Mouse (Mus musculus): ENCODE measurements around the gene Sh3bgrl3.

Gene Sh3bgrl3

GRCm38 (mm10) chr4:134129482-134129881 lies 893 bp upstream of the Sh3bgrl3 start:
- in situ Hi-C loops (cut with MboI) = loop anchor here (5.0 kb wide), 1 partner anchor 37 kb away; no protein-coding TSS in a partner anchor

DNA sequence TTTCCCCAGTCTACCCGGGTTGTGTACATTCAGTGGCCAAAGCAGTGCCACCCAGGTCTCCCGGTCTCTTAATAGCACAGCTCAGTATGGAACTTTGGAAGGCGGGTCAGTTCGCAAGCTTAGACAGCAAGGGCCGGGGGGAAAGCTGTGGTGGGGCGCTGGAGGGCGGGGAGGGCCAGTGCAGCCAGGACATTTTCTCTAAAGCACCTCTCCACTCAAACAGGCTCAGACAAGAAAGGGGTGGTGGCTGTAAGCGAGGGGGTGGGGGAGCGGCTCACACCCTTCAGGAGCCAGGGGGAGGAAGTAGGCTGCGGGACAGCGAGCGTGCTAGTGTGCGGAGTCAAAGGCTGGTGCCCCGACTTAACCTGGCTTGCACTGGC lies 384 bp upstream of the Sh3bgrl3 start:
- in situ Hi-C loops (cut with MboI) = loop anchor here (5.0 kb wide), 1 partner anchor 37 kb away; no protein-coding TSS in a partner anchor

DNA sequence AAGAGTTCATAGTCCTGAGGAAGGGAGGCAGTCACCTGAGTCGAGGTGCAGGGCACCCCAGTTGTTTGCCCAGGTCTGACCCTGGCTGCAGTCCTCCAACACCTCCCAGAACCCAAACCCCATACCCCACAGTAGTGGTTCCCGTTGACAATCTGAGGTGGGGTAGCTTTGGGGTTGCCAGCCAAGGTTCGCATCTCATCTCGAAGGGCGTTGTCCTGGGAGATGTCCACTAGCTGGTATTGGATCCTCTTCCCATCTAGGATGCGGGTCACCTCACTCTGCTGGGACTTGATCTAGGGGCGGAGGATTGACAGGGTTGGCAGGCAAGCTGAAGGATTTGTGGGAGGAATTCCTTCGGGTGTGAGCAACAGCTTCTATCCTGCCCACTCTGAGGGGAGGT lies 796 bp downstream of the Sh3bgrl3 start:
- in situ Hi-C loops (cut with MboI) = loop anchor here (5.0 kb wide), 1 partner anchor 35 kb away; no protein-coding TSS in a partner anchor

GRCm38 (mm10) chr4:134127121-134127455 lies 1.5 kb downstream of the Sh3bgrl3 start:
- in situ Hi-C loops (cut with MboI) = loop anchor here (5.0 kb wide), 1 partner anchor 35 kb away; no protein-coding TSS in a partner anchor

GRCm38 (mm10) chr4:134126300-134127120 lies 2.1 kb downstream of the Sh3bgrl3 start:
- in situ Hi-C loops (cut with MboI) = loop anchor here (5.0 kb wide), 1 partner anchor 34 kb away; no protein-coding TSS in a partner anchor

DNA sequence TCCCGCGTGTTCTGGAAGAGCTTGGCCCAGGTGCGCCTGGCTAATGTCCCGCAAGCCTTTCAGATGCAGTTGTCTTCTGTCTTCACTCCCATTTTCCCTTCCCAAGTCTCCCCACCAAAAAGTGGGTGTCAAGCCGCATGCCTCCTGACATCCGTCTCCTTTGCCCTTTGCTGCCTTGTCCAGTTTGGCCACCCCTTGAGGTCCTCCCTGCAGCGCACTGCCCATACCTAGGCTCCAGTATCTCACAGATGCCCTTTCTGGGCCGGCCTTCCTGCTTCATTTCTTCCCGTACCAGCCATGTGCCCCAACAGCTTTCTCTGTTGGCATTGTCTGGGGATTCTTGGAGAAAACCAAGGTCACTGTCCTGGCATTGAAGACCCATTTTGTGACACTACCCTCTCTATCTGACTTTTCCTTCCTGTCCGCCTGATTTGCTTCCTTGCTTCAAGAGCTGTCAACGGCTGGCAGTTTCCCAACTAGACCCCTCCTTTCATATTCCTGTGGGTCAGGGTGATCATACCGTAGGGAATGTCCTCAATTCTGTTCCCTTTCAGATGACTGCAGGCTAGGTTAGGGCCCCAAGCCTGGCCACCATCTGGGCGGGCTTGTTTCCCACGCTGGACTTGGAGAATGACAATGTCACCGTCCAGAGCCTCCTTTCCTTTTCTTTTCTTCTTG lies 3.1 kb downstream of the Sh3bgrl3 start:
- in situ Hi-C loops (cut with MboI) = loop anchor here (5.0 kb wide), 1 partner anchor 33 kb away; no protein-coding TSS in a partner anchor

- in situ Hi-C loops (cut with MboI) = no loop called here
Observed at GRCm38 (mm10) chr4:134123680-134124551, 4.7 kb downstream of the Sh3bgrl3 start.

DNA sequence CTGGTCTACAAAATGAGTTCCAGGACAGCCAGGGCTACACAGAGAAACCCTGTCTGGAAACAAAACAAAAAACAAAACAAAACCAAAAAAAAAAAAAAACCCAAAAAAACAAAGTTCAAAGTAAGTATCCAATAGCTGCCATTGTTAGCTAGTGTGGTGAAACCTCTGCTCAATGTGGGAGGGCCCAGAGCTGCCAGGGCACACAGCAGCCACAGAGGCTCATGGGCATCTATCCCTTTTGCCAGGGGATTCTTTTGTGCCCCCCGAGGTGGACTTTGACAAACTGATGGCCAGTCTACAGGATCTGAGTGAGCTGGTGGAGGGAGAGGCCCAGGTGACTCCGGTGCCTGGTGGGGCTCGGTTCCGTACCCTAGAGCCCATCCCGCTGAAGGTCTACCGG lies 5.4 kb downstream of the Sh3bgrl3 start:
- in situ Hi-C loops (cut with MboI) = no loop called here

DNA sequence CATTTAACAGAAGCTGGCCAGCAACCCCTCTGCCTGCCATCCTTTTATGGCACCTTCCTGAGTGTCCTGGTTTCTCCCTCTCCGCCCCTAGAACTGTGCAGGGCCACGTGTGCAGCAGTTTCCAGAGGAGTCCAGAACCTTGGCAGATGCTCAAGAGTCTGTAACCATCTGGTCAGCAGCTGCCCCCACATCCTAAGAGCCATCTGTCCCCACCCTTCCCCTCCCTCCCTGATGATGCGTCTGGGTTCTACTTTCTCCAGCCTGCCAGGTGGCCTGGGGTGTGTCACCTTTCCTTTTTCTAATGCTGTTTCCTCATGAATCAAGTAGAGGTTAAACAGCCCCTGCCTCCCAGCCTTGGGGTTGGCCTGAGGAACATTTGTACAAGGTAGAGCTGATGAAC lies 6.3 kb downstream of the Sh3bgrl3 start:
- in situ Hi-C loops (cut with MboI) = no loop called here

DNA sequence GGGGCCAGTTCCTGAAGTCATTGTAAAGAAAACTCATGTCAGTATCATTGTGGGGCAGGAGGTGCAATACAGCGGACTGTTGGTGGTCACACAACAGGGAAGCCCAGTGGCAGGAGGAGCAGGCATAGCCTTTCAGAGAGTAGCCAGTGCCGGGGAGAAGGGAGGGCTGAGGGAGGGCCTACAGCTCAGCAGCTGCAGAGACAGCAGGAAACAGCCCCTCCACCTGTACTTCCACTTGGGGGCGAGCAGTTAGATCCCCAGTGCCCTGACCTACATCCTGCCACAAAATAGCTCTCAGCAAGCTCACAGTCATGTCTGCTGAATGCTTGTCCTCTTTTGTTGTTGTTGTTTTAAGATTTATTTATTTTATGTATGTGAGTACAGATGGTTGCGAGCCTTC lies 7.0 kb downstream of the Sh3bgrl3 start:
- in situ Hi-C loops (cut with MboI) = no loop called here

GRCm38 (mm10) chr4:134120916-134121315 lies 7.7 kb downstream of the Sh3bgrl3 start:
- in situ Hi-C loops (cut with MboI) = no loop called here

- in situ Hi-C loops (cut with MboI) = no loop called here
Observed at GRCm38 (mm10) chr4:134120192-134120805, 8.3 kb downstream of the Sh3bgrl3 start.

- in situ Hi-C loops (cut with MboI) = no loop called here
Observed at GRCm38 (mm10) chr4:134119644-134120043, 8.9 kb downstream of the Sh3bgrl3 start.

DNA sequence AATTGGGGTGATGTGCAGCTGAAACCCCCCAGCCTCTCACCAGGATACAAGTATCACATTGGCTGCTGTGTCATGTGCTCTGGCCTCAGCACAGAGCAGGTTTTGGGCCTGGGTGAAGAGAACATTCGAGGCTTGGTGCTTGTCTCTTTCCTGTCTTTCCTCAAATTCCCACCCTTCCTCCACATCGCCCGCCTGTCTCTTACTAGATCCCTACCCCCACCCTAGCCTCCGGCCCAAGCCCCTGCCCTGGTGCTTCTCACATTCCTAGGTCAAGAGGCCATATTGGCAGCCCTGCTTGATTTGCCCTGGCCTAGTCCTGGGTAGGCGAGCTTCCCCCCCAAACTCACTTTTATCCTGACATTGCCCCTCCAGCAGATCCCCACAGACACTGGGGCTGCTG lies 9.5 kb downstream of the Sh3bgrl3 start:
- in situ Hi-C loops (cut with MboI) = no loop called here

DNA sequence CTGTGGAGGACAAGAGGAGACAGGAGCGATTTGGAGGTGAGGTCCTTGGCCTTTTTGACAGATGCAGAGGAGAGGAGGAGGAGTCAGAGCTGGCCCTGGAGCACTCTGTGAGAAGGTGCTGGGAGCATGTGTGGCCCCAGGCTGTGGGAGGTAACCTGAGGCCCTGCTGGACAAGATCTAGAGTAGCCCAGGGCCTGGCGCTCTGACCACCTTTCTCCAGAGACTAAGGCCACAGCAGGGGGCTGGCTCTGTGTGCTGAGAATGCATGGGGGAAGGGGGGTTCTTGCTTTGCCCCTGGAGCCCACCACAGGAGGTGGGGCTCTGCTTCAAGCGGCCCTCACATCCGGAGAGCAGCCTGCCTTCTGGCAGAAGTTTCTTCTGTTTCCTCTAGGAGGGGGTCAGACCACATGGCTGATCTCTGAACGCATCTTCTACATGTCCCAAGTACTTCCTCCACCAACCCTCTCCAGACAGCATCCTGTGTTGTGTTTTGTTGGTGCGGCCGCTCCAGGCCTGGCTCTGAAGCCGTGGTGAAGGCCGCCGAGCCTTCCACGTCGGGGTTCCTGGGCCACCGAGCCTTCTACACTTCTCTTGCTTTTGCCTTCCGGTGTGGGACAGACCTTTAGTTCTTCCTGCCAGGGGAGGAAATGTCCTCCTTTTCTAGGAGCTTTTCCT lies 10.3 kb downstream of the Sh3bgrl3 start:
- in situ Hi-C loops (cut with MboI) = no loop called here

- in situ Hi-C loops (cut with MboI) = no loop called here
Observed at GRCm38 (mm10) chr4:134117012-134117411, 11.6 kb downstream of the Sh3bgrl3 start.

DNA sequence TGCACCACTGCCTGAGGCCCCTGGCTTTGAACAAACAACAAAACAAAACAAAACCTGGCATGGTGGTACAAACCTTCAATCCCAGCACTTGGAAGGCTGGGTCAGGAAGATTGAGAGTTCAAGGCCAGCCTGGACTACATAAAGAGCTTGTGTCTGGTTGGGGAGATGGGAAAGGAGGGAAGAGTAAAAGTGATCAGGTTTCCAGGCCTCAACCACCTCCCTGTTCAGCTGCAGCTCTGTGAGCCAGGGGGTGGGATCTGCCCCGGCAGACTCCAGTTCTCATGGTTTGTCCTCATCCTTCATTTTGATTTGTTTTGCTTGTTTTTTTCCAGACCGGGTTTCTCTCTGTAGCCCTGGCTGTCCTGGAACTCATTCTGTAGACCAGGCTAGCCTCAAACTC lies 12.1 kb downstream of the Sh3bgrl3 start:
- in situ Hi-C loops (cut with MboI) = no loop called here

- in situ Hi-C loops (cut with MboI) = no loop called here
Observed at GRCm38 (mm10) chr4:134115215-134116144, 13.1 kb downstream of the Sh3bgrl3 start.

- in situ Hi-C loops (cut with MboI) = no loop called here
Observed at GRCm38 (mm10) chr4:134114038-134114437, 14.6 kb downstream of the Sh3bgrl3 start.

Measured in mature B cell (primary cell).